Mouse (Mus musculus) bone marrow macrophage, adult 2 months (primary cell): ENCODE data around the gene Olfr1375. TPM values are rescaled to one million over a fixed set of nuclear protein-coding genes. Genes with fewer than 3 reads are reported as not detected.
"Not testable (repeated sequence)": the region's sequence is repeated elsewhere in the genome, so short reads cannot be mapped to it uniquely, and the experiment has no call there.

ENCODE experiments used
- H3K27ac ChIP-seq: 2 replicates; pipeline ENCODE4 v1.5.1; 2012; ENCODE audit warnings: low read depth, low read length; ENCODE audit not compliant: insufficient read depth
- H3K4me1 ChIP-seq: 2 replicates; pipeline ENCODE4 v1.6.1; 2012; ENCODE audit warnings: low read length; ENCODE audit not compliant: control insufficient read depth, insufficient read depth
- H3K4me3 ChIP-seq: 2 replicates; pipeline ENCODE4 v1.5.1; 2012; ENCODE audit warnings: mild to moderate bottlenecking, low read length, moderate library complexity; ENCODE audit not compliant: insufficient read depth
- CTCF ChIP-seq: IDR thresholded peaks from 2 replicates; pipeline ENCODE4 v1.5.1; 2012; ENCODE audit warnings: low read depth, mild to moderate bottlenecking, low read length, moderate library complexity
- POLR2A ChIP-seq: IDR thresholded peaks from 2 replicates; pipeline ENCODE4 v1.6.1; 2012; ENCODE audit warnings: mild to moderate bottlenecking, low read depth, low read length, borderline replicate concordance
- polyA plus RNA-seq: library from polyadenylated mRNA; stranded (reverse); fragments of >200 nt; gene quantifications from 2 replicates; pipeline ENCODE4 v1.2.4, GENCODE M21; 2012; ENCODE audit not compliant: missing spikeins, insufficient read depth, insufficient read length

Gene Olfr1375
- polyA plus RNA-seq = not detected in 2 replicates

DNA sequence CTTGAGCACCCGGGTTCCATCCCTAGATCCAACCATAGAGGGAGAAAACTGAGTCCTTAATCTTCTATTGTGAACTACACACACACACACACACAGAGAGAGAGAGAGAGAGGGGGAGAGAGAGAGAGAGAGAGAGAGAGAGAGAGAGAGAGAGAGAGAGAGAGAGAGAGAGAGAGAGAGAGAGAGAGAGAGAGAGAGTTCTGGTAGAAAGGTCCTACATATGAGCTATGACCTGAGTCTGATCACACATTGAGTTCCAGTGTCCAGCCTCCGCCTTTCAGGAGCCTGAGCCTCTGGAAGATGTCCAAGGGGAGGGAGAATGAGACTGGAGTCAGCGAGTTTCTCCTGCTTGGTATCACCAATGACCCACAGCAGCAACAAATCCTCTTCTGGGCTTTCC, at the start of gene Olfr1375:
TSS of gene Olfr1375 (plus strand) at position 301 of the 400 bp plus-strand sequence.
- H3K27ac ChIP-seq, H3K4me3 ChIP-seq, H3K4me1 ChIP-seq: not testable (repeated sequence)

- Histone ChIP-seq H3K4me3 (no peak within 1 kb of the TSS), H3K27ac (no peak within 1 kb of the TSS), H3K4me1 (no peaks in the 10 kb centered on the region)
- no peak for TF ChIP-seq CTCF
- TF ChIP-seq POLR2A = no peak
These were observed 44.6 kb upstream of the Olfr1375 start, which contains the start of gene Olfr51 for GRCm38 (mm10) chr11:51003296-51003695. Gene Olfr51, plus strand, starts transcription at chr11:51003596.

DNA sequence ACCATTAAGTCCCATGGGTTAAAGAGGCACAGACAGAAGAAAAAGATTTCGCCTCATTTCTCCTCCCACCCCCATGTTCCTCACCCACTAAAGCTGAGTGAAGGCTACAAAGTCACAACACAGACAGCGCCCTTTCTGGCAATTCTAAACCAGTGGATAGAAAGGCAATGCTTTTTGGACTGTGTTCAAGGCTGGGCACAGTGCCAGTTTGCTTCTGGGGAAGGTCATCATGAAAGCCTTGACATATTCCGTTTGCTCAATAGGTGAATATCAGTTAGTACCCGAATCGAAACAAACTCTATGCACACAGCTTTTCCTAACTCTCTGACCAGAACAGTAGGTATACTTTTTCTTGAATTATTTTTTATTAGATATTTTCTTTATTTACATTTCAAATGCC, 36.1 kb upstream of the Olfr1375 start:
- H3K4me1 ChIP-seq = no peaks in the 10 kb centered on the region
- no peak for TF ChIP-seq CTCF
- no peak for TF ChIP-seq POLR2A
- H3K4me3 ChIP-seq = no peak overlapping the region
- no peak overlapping the region for H3K27ac ChIP-seq

DNA sequence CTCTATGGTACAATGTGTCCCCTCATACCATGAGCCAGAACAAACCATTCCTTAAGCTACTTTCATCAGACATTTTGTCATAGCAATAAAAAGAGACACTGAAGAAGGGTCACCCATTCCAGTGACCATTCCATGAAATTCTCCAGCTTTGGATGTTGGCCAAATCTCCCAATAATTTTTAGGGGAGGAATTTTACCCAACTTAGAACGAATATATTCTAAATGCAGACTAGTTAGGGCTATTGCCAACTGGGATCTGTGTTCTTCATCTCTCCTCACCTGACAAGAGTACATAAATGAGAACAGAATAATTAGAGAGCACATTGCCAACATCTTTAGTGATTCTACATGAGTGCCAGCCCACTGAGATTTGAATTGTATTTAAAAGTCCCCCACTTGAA, 34.0 kb upstream of the Olfr1375 start, which contains the start of gene Olfr54:
TSS of gene Olfr54 (plus strand) at position 301 of the 400 bp plus-strand sequence.
- H3K27ac ChIP-seq = no peak within 1 kb of the TSS
- TF ChIP-seq POLR2A (no peak), CTCF (no peak)
- no peak within 1 kb of the TSS for H3K4me3 ChIP-seq
- no peaks in the 10 kb centered on the region for H3K4me1 ChIP-seq

DNA sequence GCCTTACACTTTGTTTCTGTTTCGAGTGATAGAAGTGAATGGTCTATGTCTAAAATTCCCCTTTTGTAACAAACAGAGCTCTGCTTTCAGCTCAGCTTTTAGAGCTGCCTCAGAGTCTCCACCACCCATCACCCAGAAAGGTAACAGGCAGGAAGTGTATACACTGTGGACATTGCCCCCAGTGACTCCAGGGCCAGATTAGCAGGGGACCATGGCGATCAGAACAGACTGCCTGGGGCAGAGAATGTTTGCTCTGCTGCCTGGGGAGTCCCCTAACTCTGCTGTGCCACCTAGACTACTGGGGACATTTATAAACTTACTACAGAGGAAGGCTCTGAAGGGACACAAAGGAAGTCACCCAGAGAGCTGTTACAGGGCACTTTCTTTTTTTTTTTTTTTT, 31.6 kb upstream of the Olfr1375 start:
- Histone ChIP-seq H3K4me1 (no peaks in the 10 kb centered on the region), H3K27ac (no peak overlapping the region), H3K4me3 (no peak overlapping the region)
- TF ChIP-seq POLR2A = no peak
- TF ChIP-seq CTCF = no peak

DNA sequence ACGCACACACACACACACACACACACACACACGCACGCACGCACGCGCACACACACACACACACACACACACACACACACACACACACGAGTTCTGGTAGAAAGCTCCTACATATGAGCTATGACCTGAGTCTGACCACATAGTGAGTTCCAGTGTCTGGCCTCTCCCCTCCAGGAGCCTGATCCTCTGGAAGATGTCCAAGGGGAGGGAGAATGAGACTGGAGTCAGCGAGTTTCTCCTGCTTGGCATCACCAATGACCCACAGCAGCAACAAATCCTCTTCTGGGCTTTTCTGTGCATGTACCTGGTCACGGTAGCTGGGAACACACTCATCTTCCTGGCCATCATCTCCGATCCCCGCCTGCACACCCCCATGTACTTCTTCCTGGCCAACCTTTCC, 21.1 kb upstream of the Olfr1375 start:
- H3K4me3 ChIP-seq, H3K27ac ChIP-seq, H3K4me1 ChIP-seq: not testable (repeated sequence)

- not testable (repeated sequence) for H3K4me1 ChIP-seq, H3K4me3 ChIP-seq
These were observed 18.5 kb upstream of the Olfr1375 start for GRCm38 (mm10) chr11:51029381-51029780.

DNA sequence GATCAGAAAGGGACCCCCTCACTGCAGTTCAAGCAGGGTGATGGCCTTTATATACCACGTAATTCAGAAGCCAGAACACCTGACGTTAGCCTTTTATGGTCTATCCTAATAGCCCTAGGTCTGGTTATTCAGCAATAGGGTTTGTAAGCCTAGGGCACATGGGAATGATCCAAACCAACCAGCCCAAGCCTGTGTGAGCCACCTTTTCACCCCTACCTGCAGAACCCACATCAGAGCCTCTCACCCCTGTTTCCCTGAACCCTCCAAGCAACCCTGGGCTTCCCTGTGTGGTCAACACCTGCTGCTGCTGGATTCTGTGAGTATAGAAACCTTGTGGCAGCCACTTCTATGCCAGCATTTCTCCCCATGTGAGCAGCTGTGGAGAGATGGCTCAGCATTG, 17.7 kb upstream of the Olfr1375 start:
- no peak overlapping the region for H3K27ac ChIP-seq
- no peak overlapping the region for H3K4me3 ChIP-seq
- no peaks in the 10 kb centered on the region for H3K4me1 ChIP-seq
- TF ChIP-seq CTCF = no peak
- TF ChIP-seq POLR2A = no peak

More at GRCm38 (mm10) chr11:51029381-51029780, 18.5 kb upstream of the Olfr1375 start:
- not testable (repeated sequence) for H3K27ac ChIP-seq

GRCm38 (mm10) chr11:51032851-51033250, 15.1 kb upstream of the Olfr1375 start:
- Histone ChIP-seq H3K4me3 (no peak overlapping the region), H3K4me1 (no peaks in the 10 kb centered on the region), H3K27ac (no peak overlapping the region)
- TF ChIP-seq CTCF = no peak
- TF ChIP-seq POLR2A = no peak

- H3K4me3 ChIP-seq, H3K4me1 ChIP-seq, H3K27ac ChIP-seq: not testable (repeated sequence)
These were observed 13.8 kb upstream of the Olfr1375 start for GRCm38 (mm10) chr11:51034141-51034540.

GRCm38 (mm10) chr11:51035951-51036350, 12.0 kb upstream of the Olfr1375 start:
- H3K4me1 ChIP-seq = no peaks in the 10 kb centered on the region
- no peak overlapping the region for H3K4me3 ChIP-seq
- no peak for TF ChIP-seq POLR2A
- TF ChIP-seq CTCF = no peak
- no peak overlapping the region for H3K27ac ChIP-seq

GRCm38 (mm10) chr11:51044776-51045175, 3.1 kb upstream of the Olfr1375 start:
- not testable (repeated sequence) for H3K27ac ChIP-seq, H3K4me1 ChIP-seq, H3K4me3 ChIP-seq
